Mouse (Mus musculus): ENCODE results near the gene Pla2g6. TPM values are rescaled to one million over a fixed set of nuclear protein-coding genes. Genes with fewer than 3 reads are reported as not detected.

Pla2g6 gene
- total RNA-seq, 2 experiments from 2014 or later, result 1.3 to 1.4 TPM

DNA sequence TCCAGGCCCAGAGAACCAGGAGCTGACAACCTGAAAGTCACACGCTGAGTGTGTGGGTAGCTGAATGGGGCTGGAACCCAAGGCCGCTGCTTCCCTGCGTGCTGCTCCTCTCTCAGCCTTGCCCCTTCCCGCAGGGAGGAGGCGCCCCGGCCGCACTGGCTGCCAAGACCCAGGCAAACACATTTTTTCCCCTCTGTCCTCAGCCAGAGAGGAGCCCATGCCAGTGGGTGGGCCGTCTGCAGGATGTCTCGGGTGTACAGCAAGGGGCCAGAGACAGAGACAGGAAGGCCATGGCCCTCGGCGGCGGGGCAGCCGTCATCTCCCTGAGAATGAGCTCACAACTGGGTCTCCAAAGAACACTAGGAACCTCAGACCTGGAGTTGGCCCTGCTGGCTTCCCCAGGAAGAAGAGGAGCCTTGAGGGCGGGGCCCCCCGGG, 23.2 kb upstream of the Pla2g6 start:
- ATAC-seq (ENCODE audit: poor library complexity, severe bottlenecking), result no peak

DNA sequence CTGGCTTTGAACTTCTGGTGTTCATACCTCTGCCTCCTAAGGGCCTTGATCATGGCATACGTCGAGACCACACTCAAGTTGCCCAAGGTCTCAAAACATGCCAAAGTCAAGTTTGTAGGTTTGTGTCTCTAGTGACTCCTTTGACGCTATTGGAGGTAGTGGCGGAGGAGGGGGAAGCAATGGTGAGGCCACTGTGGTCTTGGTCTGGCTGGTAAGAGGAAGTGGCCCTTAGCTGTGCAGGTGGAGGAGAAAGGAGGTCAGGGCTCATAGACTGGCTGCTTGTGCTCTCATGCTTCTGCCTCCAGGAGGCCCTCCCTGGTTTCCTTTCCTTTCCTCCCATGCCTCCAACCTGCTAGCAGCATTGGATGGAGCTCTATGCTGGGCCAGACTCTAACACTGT, 22.7 kb upstream of the Pla2g6 start:
- ATAC-seq (ENCODE audit: poor library complexity, severe bottlenecking), result peak; percentile 43

DNA sequence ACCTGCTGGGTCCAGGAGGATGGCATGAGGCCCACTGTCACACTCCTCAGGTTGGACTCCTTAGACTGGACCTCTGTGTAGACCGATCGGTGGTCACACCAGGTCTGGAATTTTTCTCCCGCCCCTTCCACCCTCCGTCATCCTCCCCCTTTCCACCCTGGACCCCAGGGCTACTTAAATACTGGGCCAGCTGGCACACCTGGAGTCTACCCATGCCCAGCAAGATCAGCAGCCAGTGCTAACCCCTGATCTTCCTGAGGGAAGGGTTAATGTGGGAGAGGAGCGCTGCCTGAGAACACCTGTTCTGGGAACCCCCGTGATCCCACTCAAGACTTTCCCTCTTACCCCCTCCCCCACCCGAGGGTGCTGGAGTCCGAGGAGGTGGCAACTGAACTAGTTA, 20.5 kb upstream of the Pla2g6 start:
- ATAC-seq (ENCODE audit: poor library complexity, severe bottlenecking), result no peak

DNA sequence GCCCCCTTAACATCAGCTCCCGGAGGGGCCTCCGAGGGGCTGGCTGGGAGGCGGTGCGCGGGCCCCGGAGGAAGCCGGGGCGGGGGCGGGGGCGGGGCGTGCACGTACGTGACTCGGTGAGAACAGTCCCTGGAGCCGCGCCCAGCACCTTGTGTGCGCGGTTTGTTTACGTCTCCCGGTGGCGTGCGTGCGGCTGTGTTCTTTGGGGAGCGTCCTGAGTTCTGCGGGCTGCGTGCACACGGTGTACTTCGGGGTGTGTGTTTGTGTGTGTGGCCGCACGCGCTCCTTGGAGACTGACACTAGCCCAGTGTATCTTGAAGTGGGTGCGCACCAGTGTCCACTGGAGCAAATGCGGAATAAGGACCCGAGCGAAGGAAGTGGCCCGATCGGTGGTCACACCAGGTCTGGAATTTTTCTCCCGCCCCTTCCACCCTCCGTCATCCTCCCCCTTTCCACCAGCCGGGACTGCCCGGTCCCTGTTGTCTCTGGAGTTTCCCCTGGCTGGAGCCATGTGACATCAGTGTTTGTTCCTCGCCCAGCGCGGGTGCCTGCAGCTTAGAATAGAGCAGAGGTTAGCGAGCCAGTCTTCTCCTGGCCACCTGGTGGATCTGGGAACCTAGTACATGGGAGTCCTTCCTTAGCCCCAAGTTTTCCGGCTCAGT, 19.8 kb upstream of the Pla2g6 start:
- ATAC-seq (ENCODE audit: poor library complexity, severe bottlenecking), result peak; percentile 65

DNA sequence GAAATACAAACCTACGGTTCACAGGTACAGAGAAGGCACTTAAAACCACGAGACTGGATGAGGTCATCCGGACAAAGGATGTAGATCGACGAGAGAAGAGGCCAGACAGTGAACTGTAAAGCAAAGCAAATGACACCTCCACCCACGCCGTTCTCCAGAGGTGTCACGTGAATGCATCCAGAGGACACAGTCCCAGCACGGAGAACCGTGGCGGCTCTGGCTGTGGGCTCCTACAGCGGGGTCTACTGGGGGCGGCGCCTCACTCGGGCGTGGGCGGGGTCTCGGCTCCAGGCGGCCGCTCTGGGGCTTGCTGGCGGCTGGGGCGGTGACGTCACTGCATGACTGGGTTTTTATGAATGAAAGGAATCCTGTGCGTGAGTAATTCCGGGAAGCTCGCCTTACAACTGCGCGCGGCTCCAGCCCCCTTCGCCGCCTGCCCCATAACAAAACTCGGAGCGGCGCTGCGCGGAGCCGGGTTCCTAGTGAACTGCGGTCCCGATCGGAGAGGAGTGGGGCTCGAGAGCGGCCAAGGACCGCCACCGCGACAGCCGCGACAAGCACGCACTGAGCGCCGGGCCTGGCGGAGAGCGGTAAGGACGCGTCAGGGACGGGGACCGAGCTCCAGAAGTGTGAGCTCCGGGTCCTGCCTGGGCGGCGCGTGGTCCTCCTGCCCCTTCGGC, 19.1 kb upstream of the Pla2g6 start:
- ATAC-seq (ENCODE audit: poor library complexity, severe bottlenecking), result peak; percentile 43

DNA sequence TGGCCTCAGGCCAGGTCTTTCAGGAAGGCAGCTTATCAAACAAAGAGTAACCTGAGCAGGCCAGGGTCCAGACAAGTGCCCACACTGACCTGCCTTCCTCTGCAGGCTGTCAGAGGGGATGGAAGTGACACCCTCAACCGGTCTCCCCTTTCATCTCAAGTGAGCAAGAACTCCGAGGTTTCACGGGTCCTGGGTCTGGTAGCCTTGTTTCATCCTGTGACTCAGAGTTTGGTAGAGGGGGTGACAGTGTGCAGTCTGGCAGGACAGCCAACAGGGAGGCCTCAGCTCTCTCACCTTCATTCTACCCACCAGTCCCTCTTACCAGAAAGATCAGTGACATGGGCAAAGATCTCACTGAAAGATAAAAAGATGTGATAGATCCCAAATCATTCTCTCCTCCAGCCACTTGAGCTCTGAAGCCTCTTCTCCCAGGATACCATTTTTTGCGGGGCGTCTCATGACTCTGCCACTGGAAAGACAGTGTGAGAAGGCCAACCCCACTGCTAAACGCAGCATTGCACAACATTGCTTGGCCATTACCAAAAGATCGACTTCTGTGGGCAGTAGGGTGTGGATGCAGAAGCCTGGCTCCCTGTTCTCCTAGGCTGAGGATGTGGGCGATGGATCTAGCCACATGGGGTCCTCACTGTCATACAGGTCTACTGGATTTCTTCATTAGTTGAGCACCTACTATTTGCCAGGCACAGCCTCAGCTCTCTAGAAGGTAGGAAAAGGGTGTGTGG, 18.0 kb upstream of the Pla2g6 start, which contains the start of gene Maff:
Maff (plus strand) TSS at position 571 of the 743 bp plus-strand sequence.
- ATAC-seq (ENCODE audit: poor library complexity, severe bottlenecking), result no peak

DNA sequence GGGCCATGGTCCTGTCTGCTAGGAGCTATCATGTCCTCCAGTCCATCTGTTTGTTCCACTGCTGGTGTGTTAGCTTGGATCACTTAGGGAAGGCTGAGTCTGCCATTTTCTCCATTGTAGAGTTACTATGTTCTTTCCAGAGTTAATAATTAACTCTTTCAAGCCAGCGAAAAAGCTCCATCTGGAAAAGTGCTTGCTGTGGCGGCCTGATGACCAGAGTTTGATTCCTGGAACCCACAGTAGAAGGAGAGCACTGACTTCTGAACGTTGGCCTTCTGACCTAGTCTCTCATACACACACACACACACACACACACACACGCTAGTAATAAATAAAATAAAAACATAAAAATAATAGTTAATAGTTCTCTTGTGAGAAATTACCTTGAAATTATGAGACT, 16.4 kb upstream of the Pla2g6 start:
- ATAC-seq (ENCODE audit: poor library complexity, severe bottlenecking), result no peak

DNA sequence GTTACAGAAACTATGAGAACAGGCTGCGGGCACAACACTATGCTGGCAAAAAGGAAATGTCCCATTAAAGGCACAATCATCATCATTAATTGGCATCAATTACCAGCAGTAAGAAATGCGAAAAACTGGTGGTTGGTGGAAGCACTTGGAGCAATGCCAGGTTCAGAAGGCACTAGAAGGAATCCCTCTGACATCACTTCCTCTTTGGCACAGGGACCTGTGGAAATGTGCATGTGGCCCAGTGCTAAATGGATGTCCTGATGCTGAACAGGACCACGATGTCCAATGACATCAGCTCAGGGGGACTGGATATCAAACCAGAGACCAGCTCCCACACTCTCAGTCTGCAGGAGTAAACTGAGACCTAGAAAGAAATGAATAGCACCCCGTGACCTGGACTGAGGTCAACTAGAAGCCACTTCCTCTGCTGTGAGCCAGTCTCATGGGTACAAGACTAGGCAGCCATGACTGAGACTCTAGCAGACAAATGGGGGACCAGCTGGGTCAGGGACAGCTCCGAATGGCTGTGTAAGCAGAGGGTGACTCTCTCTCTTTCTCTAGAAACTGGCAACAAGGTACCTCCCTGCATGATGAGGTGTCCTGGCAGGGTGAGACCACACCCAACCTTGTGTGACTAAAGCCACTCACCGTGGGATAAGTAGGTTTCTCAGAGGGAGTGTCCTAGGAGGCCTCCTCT, 14.6 kb upstream of the Pla2g6 start:
- ATAC-seq (ENCODE audit: poor library complexity, severe bottlenecking), result no peak

DNA sequence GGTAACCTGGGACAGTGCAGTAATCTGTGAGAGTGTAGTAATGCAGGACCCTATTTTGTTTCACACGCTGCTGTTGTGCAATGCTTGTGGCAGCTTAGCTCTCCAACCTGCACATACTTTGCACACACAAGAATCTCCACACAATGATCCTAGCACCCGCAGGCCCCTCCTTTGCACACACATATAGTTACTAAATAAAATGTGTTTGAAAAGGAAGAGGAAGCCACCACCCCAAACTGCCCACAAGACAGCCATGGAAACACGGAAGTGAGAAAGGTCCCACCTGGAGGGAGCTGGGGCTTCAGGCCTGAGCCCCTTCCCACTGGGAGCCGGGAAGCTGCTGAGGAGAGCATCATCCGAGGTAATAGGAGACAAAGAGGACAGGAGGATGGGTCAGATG, 10.8 kb upstream of the Pla2g6 start:
- peak; percentile 68 for ATAC-seq (ENCODE audit: poor library complexity, severe bottlenecking)

DNA sequence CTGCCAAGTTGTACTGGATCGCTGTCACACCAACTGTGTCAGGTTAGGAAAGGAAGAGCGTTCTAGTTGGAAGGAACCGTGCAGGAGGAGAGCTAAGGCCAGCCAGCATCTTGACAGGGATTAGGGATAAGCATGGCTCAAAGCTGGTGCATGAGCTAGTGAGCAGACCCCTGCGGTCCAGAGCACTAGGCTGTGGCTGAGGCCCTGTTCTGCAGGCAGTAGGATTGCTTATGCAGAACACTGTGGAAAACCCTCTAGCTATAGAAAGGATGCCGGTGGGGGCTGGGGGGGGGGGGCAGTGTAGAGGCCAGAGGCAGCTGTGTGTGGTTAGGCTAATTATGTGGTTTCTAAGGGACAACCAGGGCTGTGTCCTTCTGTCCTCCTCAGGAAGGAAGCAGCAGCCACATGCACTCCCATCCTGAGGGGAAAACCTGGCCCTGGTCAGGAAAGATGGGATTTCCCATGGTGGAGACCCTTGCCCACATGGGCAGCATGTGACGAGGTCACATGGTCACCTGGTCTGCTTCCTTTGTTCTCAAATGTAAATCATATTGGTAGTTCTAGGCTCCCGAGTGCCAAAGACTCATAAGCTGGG, 7.0 kb upstream of the Pla2g6 start:
- ATAC-seq (ENCODE audit: poor library complexity, severe bottlenecking), result no peak

DNA sequence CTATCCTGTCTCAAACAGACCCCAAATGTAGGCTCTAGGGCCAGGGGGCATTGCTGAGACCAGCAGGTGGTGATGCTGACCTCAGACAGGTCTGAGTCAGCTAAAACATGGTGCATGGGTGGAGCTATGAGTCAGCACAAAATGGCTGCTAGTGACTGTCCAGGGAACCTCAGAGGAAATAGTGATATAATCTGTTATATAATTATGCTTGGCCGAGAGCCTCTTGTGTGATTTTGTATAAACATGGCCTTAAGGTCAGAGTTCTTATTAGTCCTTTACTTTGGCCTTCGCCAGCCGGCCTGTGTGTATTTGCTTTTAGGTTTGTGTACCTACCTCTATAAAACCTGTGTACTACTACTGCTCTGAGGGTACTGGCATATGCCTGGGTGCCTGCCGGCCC, 5.2 kb upstream of the Pla2g6 start:
- no peak for ATAC-seq (ENCODE audit: poor library complexity, severe bottlenecking)

DNA sequence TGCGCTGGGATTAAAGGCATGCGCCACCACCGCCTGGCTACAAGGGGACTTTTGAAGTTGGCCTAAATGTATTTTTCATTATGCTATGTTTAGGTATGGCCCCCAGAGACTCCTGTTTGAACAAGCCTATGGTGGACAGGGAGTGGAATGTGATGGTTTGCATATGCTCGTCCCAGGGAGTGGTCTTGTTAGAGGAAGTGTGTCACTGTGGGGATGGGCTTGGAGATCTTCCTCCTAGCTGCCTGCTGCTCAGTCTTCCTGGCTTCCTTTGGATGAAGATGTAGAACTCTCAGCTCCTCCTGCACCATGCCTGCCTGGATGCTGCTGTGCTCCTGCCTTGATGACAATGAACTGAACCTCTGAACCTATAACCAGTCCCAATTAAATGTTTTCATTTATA, 2.3 kb upstream of the Pla2g6 start:
- ATAC-seq (ENCODE audit: poor library complexity, severe bottlenecking), result no peak

DNA sequence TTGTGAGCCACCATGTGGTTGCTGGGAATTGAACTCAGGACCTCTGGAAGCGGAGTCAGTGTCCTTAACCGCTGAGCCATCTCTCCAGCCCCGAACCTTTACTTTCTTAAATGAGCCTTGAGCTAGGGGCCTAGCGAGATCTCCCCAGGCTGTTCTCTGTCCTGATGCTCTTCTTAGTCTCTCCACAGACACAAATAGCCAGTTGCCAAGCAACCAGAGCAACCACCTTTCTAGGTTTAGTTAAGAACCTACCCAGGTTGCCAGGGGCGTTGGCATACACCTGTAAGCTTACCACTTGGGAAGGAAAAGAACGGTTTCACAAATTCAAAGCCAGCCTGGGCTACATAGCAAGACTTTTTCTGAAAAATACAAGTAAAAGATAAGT, 1.8 kb upstream of the Pla2g6 start:
- no peak for ATAC-seq (ENCODE audit: poor library complexity, severe bottlenecking)

DNA sequence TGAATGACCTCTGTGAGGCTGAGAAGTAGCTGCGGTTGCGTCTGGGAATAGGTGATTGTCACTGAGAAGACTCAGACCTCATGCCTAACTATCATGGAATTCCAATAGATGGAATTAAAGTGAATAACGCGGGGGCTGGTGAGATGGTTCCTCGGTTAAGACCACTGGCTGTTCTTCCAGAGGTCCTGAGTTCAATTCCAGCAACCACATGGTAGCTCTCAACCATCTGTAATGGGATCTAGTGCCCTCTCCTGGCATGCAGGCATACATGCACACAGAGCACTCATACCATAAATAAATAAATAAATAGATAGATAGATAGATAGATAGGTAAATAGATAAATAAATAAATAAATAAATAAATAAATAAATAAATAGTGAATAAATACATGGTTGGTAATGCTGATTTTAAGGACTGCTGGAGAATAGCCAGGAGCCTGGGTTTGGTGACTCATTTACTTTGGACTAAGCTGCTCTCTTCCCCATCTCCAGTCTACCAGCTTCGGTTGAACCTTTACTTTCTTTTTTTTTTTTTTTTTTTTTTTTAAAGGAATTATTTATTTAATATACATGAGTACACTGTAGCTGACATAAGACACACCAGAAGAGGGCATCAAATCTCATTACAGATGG, 1.3 kb upstream of the Pla2g6 start:
- no peak for ATAC-seq (ENCODE audit: poor library complexity, severe bottlenecking)

DNA sequence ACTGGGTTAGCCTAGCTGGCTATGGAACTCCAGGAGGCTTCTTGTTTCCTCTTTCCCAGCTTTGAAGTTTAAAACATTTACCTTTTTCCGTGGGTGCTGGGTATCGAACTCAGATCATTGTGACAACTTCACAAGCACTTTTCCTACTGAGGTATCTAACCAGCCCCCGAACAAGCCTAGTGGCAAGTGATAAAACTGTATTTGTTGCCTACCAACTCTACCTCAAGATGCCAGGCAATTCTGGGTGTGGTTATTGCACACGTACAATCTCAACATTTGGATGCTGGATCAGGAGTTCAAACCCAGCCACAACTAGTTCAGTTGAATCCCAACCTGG, 717 bp upstream of the Pla2g6 start:
- no peak for ATAC-seq (ENCODE audit: poor library complexity, severe bottlenecking)

DNA sequence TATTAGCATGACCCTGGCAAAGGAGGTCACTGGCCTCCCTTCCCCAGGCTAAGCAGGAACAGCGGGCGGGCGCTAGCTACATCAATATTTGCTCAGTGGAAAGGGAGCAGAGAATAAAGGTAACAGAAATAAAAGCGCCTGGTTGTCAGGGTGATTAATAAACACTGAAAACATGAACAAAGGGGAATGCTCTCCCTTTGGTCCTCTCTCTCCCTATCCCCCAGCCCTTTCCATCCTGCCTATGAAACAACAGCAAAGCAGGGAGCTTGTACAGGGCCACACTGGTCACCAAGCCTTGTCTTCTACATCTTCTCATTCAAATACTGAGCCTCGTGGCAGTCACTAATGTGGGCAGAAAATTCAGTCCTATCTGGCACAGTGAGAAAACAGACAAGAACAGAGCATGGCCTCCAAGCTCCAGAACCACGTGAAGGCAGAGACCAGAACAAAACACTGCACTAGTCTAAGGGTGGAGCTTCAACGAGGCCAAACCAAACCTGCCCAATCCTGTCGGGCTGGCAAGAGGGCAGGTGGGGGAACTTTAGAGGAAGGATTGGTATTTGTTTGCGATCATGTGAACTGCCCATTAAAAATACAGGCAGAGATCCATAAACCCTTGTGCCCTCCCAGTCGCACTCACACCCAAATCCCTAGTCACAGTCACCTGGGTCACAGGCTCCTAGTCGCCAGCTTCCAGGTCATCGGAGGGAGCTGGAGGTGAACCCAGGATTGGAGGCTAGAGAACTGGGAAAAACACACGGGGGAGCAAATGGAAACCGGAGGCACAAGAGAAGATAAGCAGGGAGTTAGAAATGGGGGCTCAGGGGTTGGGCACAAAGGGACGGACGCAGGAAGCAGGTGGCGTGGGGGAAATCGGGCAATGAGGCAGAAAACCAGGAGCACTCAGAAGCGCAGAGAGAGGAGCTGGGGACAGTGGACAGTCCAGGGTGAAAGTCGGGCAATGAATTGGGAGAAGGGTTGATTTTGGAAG, 924 bp downstream of the Pla2g6 start:
- peak; percentile 5 for ATAC-seq (ENCODE audit: poor library complexity, severe bottlenecking)

DNA sequence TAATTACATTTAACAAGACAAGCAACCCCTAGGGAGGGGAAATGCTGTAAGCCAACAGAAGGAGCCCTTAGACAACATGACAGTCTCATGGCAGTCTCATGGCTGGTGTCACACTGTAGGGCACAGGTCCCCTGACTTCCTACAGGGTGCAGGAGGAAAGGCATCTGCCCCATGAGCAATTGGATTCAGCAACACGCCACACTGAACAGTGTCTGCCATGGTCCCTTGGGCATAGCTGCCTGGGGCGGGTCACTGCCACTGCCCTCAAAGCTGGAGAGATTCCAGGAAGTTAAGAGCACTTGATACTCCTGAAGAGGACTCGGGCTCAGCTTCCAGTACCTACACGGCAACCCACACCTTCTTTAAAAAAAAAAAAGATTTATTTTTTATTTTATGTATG, 1.9 kb downstream of the Pla2g6 start:
- no peak for ATAC-seq (ENCODE audit: poor library complexity, severe bottlenecking)

DNA sequence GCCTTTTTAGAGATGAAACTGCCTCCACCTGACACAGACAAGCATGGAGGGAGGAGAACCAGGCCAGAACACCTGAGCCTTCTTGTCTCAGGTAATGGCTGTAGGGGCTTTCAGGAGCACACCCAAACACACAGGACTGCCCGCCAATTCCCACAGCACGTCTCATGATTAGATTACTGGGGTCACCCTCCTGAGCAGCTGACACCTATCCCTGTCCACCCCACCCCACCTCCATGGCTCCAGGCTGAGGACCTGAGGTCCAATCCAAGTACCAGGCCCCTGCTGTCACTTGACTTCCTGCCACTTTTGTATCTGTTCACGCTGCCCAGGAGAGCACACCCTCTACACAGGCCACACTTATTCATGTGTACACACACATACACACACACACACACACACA, 2.4 kb downstream of the Pla2g6 start:
- ATAC-seq (ENCODE audit: poor library complexity, severe bottlenecking), result no peak

DNA sequence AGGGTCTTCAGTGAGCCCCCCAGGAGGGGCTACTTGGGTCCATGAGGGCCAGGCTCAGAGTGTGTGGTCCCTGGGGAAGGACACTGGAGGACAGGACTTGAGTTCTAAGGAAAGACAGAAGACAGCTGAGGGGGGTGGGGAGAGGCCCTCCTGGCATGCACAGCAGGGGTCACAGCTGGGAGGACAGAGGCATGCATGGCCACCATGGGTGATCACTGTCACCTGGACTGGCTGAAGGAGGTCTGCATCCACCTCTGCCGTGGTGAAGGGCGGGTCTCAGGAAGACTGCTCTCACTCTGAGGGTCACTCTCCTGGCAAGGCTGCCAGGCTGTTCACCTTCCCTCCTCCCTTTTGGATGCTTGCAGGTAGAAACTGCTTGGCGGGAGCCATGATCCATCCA, 3.8 kb downstream of the Pla2g6 start:
- ATAC-seq (ENCODE audit: poor library complexity, severe bottlenecking), result no peak

DNA sequence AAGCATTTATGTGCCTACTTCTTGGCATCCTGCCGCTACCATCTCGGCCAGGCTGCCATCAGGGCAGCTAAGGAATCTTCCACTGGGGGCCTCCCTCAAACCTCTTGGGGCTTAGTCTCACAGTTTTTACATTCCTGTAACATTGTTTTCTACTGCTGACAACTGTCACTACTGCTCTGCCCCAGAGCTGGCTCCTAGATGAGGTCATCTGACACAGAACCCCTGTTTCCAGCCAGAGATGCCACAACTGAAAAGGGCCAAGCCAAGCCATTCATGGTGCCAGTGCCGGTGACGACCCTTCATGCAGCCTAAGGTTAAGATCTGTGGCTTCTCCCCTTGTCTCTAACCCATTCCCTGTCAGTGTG, 4.4 kb downstream of the Pla2g6 start:
- ATAC-seq (ENCODE audit: poor library complexity, severe bottlenecking), result no peak
